ENCODE assay signal across 8 mouse cellular contexts in genomic region chr7:4792278-4793212, GRCm38 (mm10). TPM values are rescaled to one million over a fixed set of nuclear protein-coding genes. Genes with fewer than 3 reads are reported as not detected.
DNase-seq lines count a peak whose midpoint lies in the region; ATAC-seq and TF ChIP-seq lines count a peak whose summit lies in the region.

TSS of gene Rpl28 (plus strand) at chr7:4792874.

- ATAC-seq in embryonic facial prominence, embryonic 14.5 days (ENCODE audit: low read depth), result peak; percentile 95
- peak; percentile 91 for ATAC-seq in limb, embryonic 14.5 days (ENCODE audit: low FRiP score, low read depth)
- peak; percentile 88 for ATAC-seq in midbrain, postnatal 0 days (ENCODE audit: low FRiP score)

- peak within 1 kb of the TSS; percentile 99 for H3K9ac ChIP-seq in embryonic facial prominence, embryonic 14.5 days (ENCODE audit: low read depth, low read length)
- H3K9ac ChIP-seq in limb, embryonic 14.5 days (ENCODE audit: low read depth, low read length, severe bottlenecking), result peak within 1 kb of the TSS; percentile 97
- peak within 1 kb of the TSS; percentile 96 for H3K9ac ChIP-seq in midbrain, postnatal 0 days (replicated peaks; ENCODE audit: low read length, poor library complexity, severe bottlenecking)

- TF ChIP-seq POLR2A in limb, embryonic 14.5 days (IDR thresholded peaks at IDR 0.05; ENCODE audit: borderline replicate concordance, extremely low read depth, insufficient read depth, insufficient read length), result peak; percentile 99

- peaks cover 10% of the 10 kb centered on the region for H3K4me1 ChIP-seq in embryonic facial prominence, embryonic 14.5 days (ENCODE audit: control insufficient read depth, insufficient read depth, low read length)
- H3K4me1 ChIP-seq in limb, embryonic 14.5 days (ENCODE audit: control insufficient read depth, insufficient read depth, low read length), result peaks cover 15% of the 10 kb centered on the region
- peaks cover 3% of the 10 kb centered on the region; the same call in 1 of the 2 replicates for H3K4me1 ChIP-seq in midbrain, postnatal 0 days (ENCODE audit: insufficient read depth, low read length)

- H3K27me3 ChIP-seq in embryonic facial prominence, embryonic 14.5 days (replicated peaks; ENCODE audit: control insufficient read depth, insufficient read depth, low read length), result no peaks in the 10 kb centered on the region; the same call in 1 of the 2 replicates
- H3K27me3 ChIP-seq in limb, embryonic 14.5 days (ENCODE audit: control insufficient read depth, insufficient read depth, low read length), result no peaks in the 10 kb centered on the region
- no peaks in the 10 kb centered on the region for H3K27me3 ChIP-seq in midbrain, postnatal 0 days (ENCODE audit: insufficient read depth, low read length)

- H3K4me3 ChIP-seq in embryonic facial prominence, embryonic 14.5 days (ENCODE audit: low read depth, low read length), result peak within 1 kb of the TSS; percentile 91
- H3K4me3 ChIP-seq in limb, embryonic 14.5 days (replicated peaks; ENCODE audit: low read length), result peak within 1 kb of the TSS; percentile 91
- H3K4me3 ChIP-seq in midbrain, postnatal 0 days (ENCODE audit: low read depth, low read length), result peak within 1 kb of the TSS; percentile 70

- peak within 1 kb of the TSS; percentile 95 for H3K4me2 ChIP-seq in embryonic facial prominence, embryonic 14.5 days (ENCODE audit: low read depth, low read length)
- peak within 1 kb of the TSS; percentile 83 for H3K4me2 ChIP-seq in limb, embryonic 14.5 days (replicated peaks; ENCODE audit: low read depth, low read length, severe bottlenecking)
- peak within 1 kb of the TSS; percentile 75 for H3K4me2 ChIP-seq in midbrain, postnatal 0 days (ENCODE audit: low read depth, low read length, poor library complexity, severe bottlenecking)

- peak within 1 kb of the TSS; percentile 96 for H3K27ac ChIP-seq in embryonic facial prominence, embryonic 14.5 days (replicated peaks; ENCODE audit: low read depth, low read length)
- peak within 1 kb of the TSS; percentile 92 for H3K27ac ChIP-seq in limb, embryonic 14.5 days (replicated peaks; ENCODE audit: low read depth, low read length)
- H3K27ac ChIP-seq in midbrain, postnatal 0 days (ENCODE audit: low read depth, low read length), result peak within 1 kb of the TSS; percentile 92

- no peaks in the 10 kb centered on the region for H3K9me3 ChIP-seq in embryonic facial prominence, embryonic 14.5 days (ENCODE audit: control insufficient read depth, low read length)
- H3K9me3 ChIP-seq in limb, embryonic 14.5 days (ENCODE audit: control insufficient read depth, low read length), result no peaks in the 10 kb centered on the region
- no peaks in the 10 kb centered on the region for H3K9me3 ChIP-seq in midbrain, postnatal 0 days (ENCODE audit: low read length)

- peak; percentile 96 for DNase-seq in 3T3-L1 (ENCODE audit: low read depth, low spot score)
- peak; percentile 73 to 87 for DNase-seq in adrenal gland, postnatal 4 days (ENCODE audit: low spot score in 2 of 2)
- peak; percentile 99 for DNase-seq in embryonic facial prominence, embryonic 14.5 days (ENCODE audit: low spot score)
- DNase-seq in heart, adult 8-10 months (ENCODE audit: low spot score), result peak; percentile 96
- peak; percentile 97 for DNase-seq in kidney, adult 9 months
- DNase-seq in limb, embryonic 14.5 days (ENCODE audit: low spot score), result peak; percentile 98
- peak; percentile 98 for DNase-seq in midbrain, postnatal 0 days (ENCODE audit: low spot score)
- peak; percentile 86 to 92 for DNase-seq in spleen, postnatal 14 days (ENCODE audit: low spot score in 2 of 2)

- no peak for TF ChIP-seq CTCF in midbrain, postnatal 0 days (IDR thresholded peaks at IDR 0.05)

- WGBS in embryonic facial prominence, embryonic 14.5 days, result 2% methylated on average over 41 of the region's 54 CpGs
- WGBS in limb, embryonic 14.5 days, result 2% methylated on average over 54 of the region's 54 CpGs
- WGBS in midbrain, postnatal 0 days, result 1% methylated on average over 54 of the region's 54 CpGs

- H3K36me3 ChIP-seq in embryonic facial prominence, embryonic 14.5 days (ENCODE audit: control insufficient read depth, insufficient read depth, low read length), result peaks cover 40% of the 10 kb centered on the region
- peaks cover 37% of the 10 kb centered on the region for H3K36me3 ChIP-seq in limb, embryonic 14.5 days (ENCODE audit: control insufficient read depth, insufficient read depth, low read length)
- H3K36me3 ChIP-seq in midbrain, postnatal 0 days (ENCODE audit: insufficient read depth, low read length), result peaks cover 15% of the 10 kb centered on the region; the same call in 1 of the 2 replicates

RNA-seq across cellular contexts. Expression of gene Rpl28, which starts in this region (rescaled TPM):
- total RNA-seq in adrenal gland, postnatal 4 days (2021), result 1,000 to 10,000 TPM; 1,263 to 1,302 TPM
- 275 and 300 TPM in 2 replicates for polyA plus RNA-seq in embryonic facial prominence, embryonic 14.5 days (2014; fragmentation: Nextera tagmentation; extraction: Ambion mirVana)
- total RNA-seq in heart, adult 8-10 months (2022), result 100 to 1,000 TPM; 453 to 560 (median 508) TPM
- polyA plus RNA-seq in limb, embryonic 14.5 days (2012; rRNA removed), result 486 and 665 TPM in 2 replicates
- 253 and 275 TPM in 2 replicates for polyA plus RNA-seq in limb, embryonic 14.5 days (2014; fragmentation: Nextera tagmentation; extraction: Ambion mirVana)
- 131 and 177 TPM in 2 replicates for total RNA-seq in midbrain, postnatal 0 days (2014; rRNA removed)
- polyA plus RNA-seq in midbrain, postnatal 0 days (2015; fragmentation: Nextera tagmentation; extraction: Ambion mirVana), result 289 TPM in 2 replicates

Comparison
In these comparisons a context has a peak if more than half of its experiments do, and no peak if none do; other contexts are left out.
1. Peak in every context shown above with its lines: DNase-seq, ATAC-seq, H3K4me3 ChIP-seq and H3K27ac ChIP-seq.